Mouse (Mus musculus) c-Kit-negative CD71-positive TER-119-positive erythroid progenitor cells, embryonic 14.5 days (primary cell): ENCODE data around the gene Rasal1.
A peak's percentile ranks its signal among the peaks of the same experiment; 100 is the strongest.

Experiments used
- DNase-seq: peaks from one replicate; pipeline ENCODE4 v3.0.0-alpha.2; 2013; ENCODE audit warnings: low read depth, low spot score

The Rasal1 gene

GRCm38 (mm10) chr5:120648569-120649373 lies at the start of gene Rasal1:
Rasal1 (plus strand) TSS chr5:120648812.
- no peak for DNase-seq

- no peak for DNase-seq
Observed at GRCm38 (mm10) chr5:120599625-120600024, 49.0 kb upstream of the Rasal1 start.

- no peak for DNase-seq
Observed at GRCm38 (mm10) chr5:120600946-120601668, 47.5 kb upstream of the Rasal1 start.

GRCm38 (mm10) chr5:120602210-120602609 lies 46.4 kb upstream of the Rasal1 start:
- no peak for DNase-seq

- DNase-seq, result no peak
Observed at GRCm38 (mm10) chr5:120603515-120603914, 45.1 kb upstream of the Rasal1 start.

GRCm38 (mm10) chr5:120604839-120605238 lies 43.8 kb upstream of the Rasal1 start:
- peak; percentile 76 for DNase-seq

- no peak for DNase-seq
Observed at GRCm38 (mm10) chr5:120605241-120605661, 43.4 kb upstream of the Rasal1 start.

GRCm38 (mm10) chr5:120605688-120606087 lies 42.9 kb upstream of the Rasal1 start:
- DNase-seq, result peak; percentile 91

GRCm38 (mm10) chr5:120606590-120607200 lies 41.9 kb upstream of the Rasal1 start:
- no peak for DNase-seq

- no peak for DNase-seq
Observed at GRCm38 (mm10) chr5:120607335-120607734, 41.3 kb upstream of the Rasal1 start.

- DNase-seq, result no peak
Observed at GRCm38 (mm10) chr5:120609246-120609775, 39.3 kb upstream of the Rasal1 start.

GRCm38 (mm10) chr5:120610906-120611305 lies 37.7 kb upstream of the Rasal1 start:
- no peak for DNase-seq

GRCm38 (mm10) chr5:120611416-120611815 lies 37.2 kb upstream of the Rasal1 start:
- DNase-seq, result no peak

GRCm38 (mm10) chr5:120612442-120612821 lies 36.2 kb upstream of the Rasal1 start, which contains the start of the genes Rita1 and Ddx54:
Rita1 (minus strand) TSS chr5:120612589.
Ddx54 (plus strand) TSS chr5:120612739.
- DNase-seq, result no peak

GRCm38 (mm10) chr5:120612822-120613604 lies 35.6 kb upstream of the Rasal1 start:
- peak; percentile 100 for DNase-seq

GRCm38 (mm10) chr5:120615903-120616302 lies 32.7 kb upstream of the Rasal1 start:
- no peak for DNase-seq

GRCm38 (mm10) chr5:120618778-120619177 lies 29.8 kb upstream of the Rasal1 start:
- DNase-seq, result no peak

GRCm38 (mm10) chr5:120619201-120619600 lies 29.4 kb upstream of the Rasal1 start:
- DNase-seq, result peak; percentile 50

- DNase-seq, result peak; percentile 65
Observed at GRCm38 (mm10) chr5:120620375-120621077, 28.1 kb upstream of the Rasal1 start.

- DNase-seq, result no peak
Observed at GRCm38 (mm10) chr5:120621078-120621765, 27.4 kb upstream of the Rasal1 start.
